ENCODE assay signal across 8 mouse cellular contexts in genomic region chr8:92359833-92360082, GRCm38 (mm10). TPM values are rescaled to one million over a fixed set of nuclear protein-coding genes. Genes with fewer than 3 reads are reported as not detected.
A peak's percentile ranks its signal among the peaks of the same experiment; 100 is the strongest.
DNase-seq lines count a peak whose midpoint lies in the region; ATAC-seq and TF ChIP-seq lines count a peak whose summit lies in the region.

No protein-coding gene starts in this region.

- peak overlapping the region; percentile 83 for H3K4me2 ChIP-seq in forebrain, embryonic 14.5 days (ENCODE audit: low read length)
- H3K4me2 ChIP-seq in limb, embryonic 12.5 days = peak overlapping the region; percentile 77

- ATAC-seq in forebrain, embryonic 14.5 days = no peak
- ATAC-seq in limb, embryonic 12.5 days (ENCODE audit: insufficient number of reproducible peaks, insufficient read depth, low FRiP score, low TSS enrichment, low read depth) = no peak

- intact Hi-C loops in gastrocnemius, adult 2 months (cut with DNase I) = loop anchor here (5.0 to 10.0 kb wide), 5 partner anchors 245 to 1045 kb away; partner anchors contain the start of genes Fto and Rpgrip1l
- intact Hi-C loops in left cerebral cortex, postnatal 36 days (cut with DNase I) = loop anchor here (5.0 kb wide), 5 partner anchors 313 to 982 kb away; partner anchors contain the start of gene Irx6

- H3K9ac ChIP-seq in forebrain, embryonic 14.5 days (ENCODE audit: low read length) = no peak overlapping the region
- peak overlapping the region; percentile 70 for H3K9ac ChIP-seq in limb, embryonic 12.5 days (replicated peaks)

- peak overlapping the region; percentile 87 for H3K4me3 ChIP-seq in gastrocnemius, adult 2 months
- peak overlapping the region; percentile 60 for H3K4me3 ChIP-seq in E14TG2a.4 (replicated peaks; ENCODE audit: low read length)
- peak overlapping the region; percentile 21 for H3K4me3 ChIP-seq in forebrain, embryonic 14.5 days (ENCODE audit: low read depth, low read length)
- H3K4me3 ChIP-seq in limb, embryonic 12.5 days (replicated peaks) = peak overlapping the region; percentile 61

- peaks cover 57% of the 10 kb centered on the region for H3K4me1 ChIP-seq in E14TG2a.4 (replicated peaks; ENCODE audit: low read depth, low read length)
- H3K4me1 ChIP-seq in forebrain, embryonic 14.5 days (ENCODE audit: control insufficient read depth, insufficient read depth, low read length) = peaks cover 15% of the 10 kb centered on the region
- H3K4me1 ChIP-seq in limb, embryonic 12.5 days (replicated peaks) = peaks cover 44% of the 10 kb centered on the region

- H3K27me3 ChIP-seq in E14TG2a.4 (ENCODE audit: insufficient read depth, low read length) = peaks cover 77% of the 10 kb centered on the region
- H3K27me3 ChIP-seq in forebrain, embryonic 14.5 days (replicated peaks; ENCODE audit: control insufficient read depth, insufficient read depth, low read length) = peaks cover 78% of the 10 kb centered on the region
- H3K27me3 ChIP-seq in limb, embryonic 12.5 days = peaks cover 84% of the 10 kb centered on the region

- no peak overlapping the region for H3K27ac ChIP-seq in gastrocnemius, adult 2 months
- H3K27ac ChIP-seq in forebrain, embryonic 14.5 days (ENCODE audit: low read depth, low read length) = no peak overlapping the region
- H3K27ac ChIP-seq in limb, embryonic 12.5 days = no peak overlapping the region; the same call in 1 of the 2 replicates

- no peaks in the 10 kb centered on the region for H3K36me3 ChIP-seq in E14TG2a.4 (ENCODE audit: insufficient read depth, low read length)
- no peaks in the 10 kb centered on the region for H3K36me3 ChIP-seq in forebrain, embryonic 14.5 days (ENCODE audit: control insufficient read depth, insufficient read depth, low read length)
- no peaks in the 10 kb centered on the region for H3K36me3 ChIP-seq in limb, embryonic 12.5 days

- no peak for TF ChIP-seq CTCF in gastrocnemius, adult 2 months (IDR thresholded peaks at IDR 0.05)
- no peak for TF ChIP-seq CTCF in E14TG2a.4 (conservative IDR thresholded peaks at IDR 0.05; ENCODE audit: low read length)

- H3K9me3 ChIP-seq in E14TG2a.4 (ENCODE audit: low read length) = no peaks in the 10 kb centered on the region
- H3K9me3 ChIP-seq in forebrain, embryonic 14.5 days (replicated peaks; ENCODE audit: control insufficient read depth, low read length) = no peaks in the 10 kb centered on the region
- no peaks in the 10 kb centered on the region for H3K9me3 ChIP-seq in limb, embryonic 12.5 days

- DNase-seq in gastrocnemius, adult 2 months = no peak
- no peak for DNase-seq in gastrocnemius, adult 18-20 months (ENCODE audit: low spot score)
- peak; percentile 29 for DNase-seq in forebrain, embryonic 14.5 days (ENCODE audit: low spot score)
- peak; percentile 35 for DNase-seq in naive thymus-derived CD4-positive, alpha-beta T cell, adult 2 months (ENCODE audit: low read depth)
- DNase-seq in layer of hippocampus, postnatal 14 days (ENCODE audit: low spot score in 2 of 2) = no peak
- no peak for DNase-seq in left cerebral cortex, postnatal 36 days (ENCODE audit: low spot score in 2 of 2)

- WGBS in forebrain, embryonic 14.5 days = under 1% methylated on average over 21 of the region's 21 CpGs
- under 1% methylated on average over 21 of the region's 21 CpGs for WGBS in limb, embryonic 12.5 days

RNA-seq across cellular contexts. Expression of gene Irx5, which starts 2.3 kb away (rescaled TPM):
- total RNA-seq in gastrocnemius, adult 2 months (2021) = not detected
- 1 to 10 TPM in 1 of 2 experiments, under 1 TPM in 1; 0.12 to 5.3 TPM for total RNA-seq in gastrocnemius, adult 18-20 months (2021)
- 1.3 and 2.0 TPM in 2 replicates for polyA plus RNA-seq in forebrain, embryonic 14.5 days (2014; fragmentation: Nextera tagmentation; extraction: Ambion mirVana)
- polyA plus RNA-seq in limb, embryonic 12.5 days (2016; fragmentation: Nextera tagmentation; extraction: Ambion mirVana) = 12.3 and 15.5 TPM in 2 replicates
- under 1 TPM in 1 of 2 experiments, not detected in 1; 0.14 TPM for total RNA-seq in layer of hippocampus, postnatal 14 days (2021)
- under 1 TPM in 1 of 2 experiments, not detected in 1; 0.12 TPM for total RNA-seq in left cerebral cortex, postnatal 36 days (2021)

Comparison
In these comparisons a context has a peak if more than half of its experiments do, and no peak if none do; other contexts are left out.
1. DNase-seq: peak in forebrain, embryonic 14.5 days (single experiment) and naive thymus-derived CD4-positive, alpha-beta T cell, adult 2 months (single experiment); none in gastrocnemius, adult 2 months (single experiment), gastrocnemius, adult 18-20 months (single experiment), layer of hippocampus, postnatal 14 days (0 of 2) and left cerebral cortex, postnatal 36 days (0 of 2).
2. H3K4me3 ChIP-seq: peak in every context shown above with its lines; median percentile 87 in gastrocnemius, adult 2 months; 61 in limb, embryonic 12.5 days; 60 in E14TG2a.4; 21 in forebrain, embryonic 14.5 days.